Mouse (Mus musculus): ENCODE measurements around the gene Mpp3.

GRCm38 (mm10) chr11:101979140-101979539 is 49.1 kb downstream of the Mpp3 start:
- TF ChIP-seq CTCF (IDR thresholded peaks at IDR 0.05; ENCODE audit: extremely low read depth, insufficient read length, insufficient replicate concordance, low read depth, low read length) (no peak), POLR2A (IDR thresholded peaks at IDR 0.05; ENCODE audit: low read depth, low read length) (no peak)
